Mouse (Mus musculus): ENCODE measurements around the gene Mybphl. TPM values are rescaled to one million over a fixed set of nuclear protein-coding genes. Genes with fewer than 3 reads are reported as not detected.

The Mybphl gene
- total and polyA plus RNA-seq, 2 experiments from 2014 or later = not detected

GRCm38 (mm10) chr3:108381945-108382875, 17.5 kb downstream of the Mybphl start:
- Histone ChIP-seq H3K4me1 (ENCODE audit: insufficient read depth) (peaks cover 4% of the 10 kb centered on the region; the same call in 1 of the 2 replicates), H3K27ac (ENCODE audit: low read depth, low read length) (no peak overlapping the region), H3K27me3 (ENCODE audit: insufficient read depth, low read length) (no peaks in the 10 kb centered on the region), H3K9me3 (ENCODE audit: low read length) (no peaks in the 10 kb centered on the region), H3K4me3 (ENCODE audit: low read depth, low read length) (no peak overlapping the region), H3K4me2 (ENCODE audit: low read depth) (no peak overlapping the region), H3K9ac (no peak overlapping the region), H3K36me3 (ENCODE audit: insufficient read depth) (no peaks in the 10 kb centered on the region)
- DNase-seq (no peak), ATAC-seq (no peak)
- WGBS = 78% methylated on average over 14 of the region's 14 CpGs
- TF ChIP-seq CTCF (IDR thresholded peaks at IDR 0.05; ENCODE audit: low read depth) = no peak

GRCm38 (mm10) chr3:108383485-108384354, 19.0 kb downstream of the Mybphl start, which contains the start of gene Psrc1:
TSS of gene Psrc1 (plus strand) at chr3:108383839.
- H3K27me3 ChIP-seq (ENCODE audit: insufficient read depth, low read length) = no peaks in the 10 kb centered on the region
- H3K4me3 ChIP-seq (ENCODE audit: low read depth, low read length) = peak within 1 kb of the TSS; percentile 47
- H3K36me3 ChIP-seq (ENCODE audit: insufficient read depth) = no peaks in the 10 kb centered on the region
- TF ChIP-seq CTCF (IDR thresholded peaks at IDR 0.05; ENCODE audit: low read depth) = no peak
- peak within 1 kb of the TSS; percentile 38 for H3K9ac ChIP-seq
- DNase-seq (peak; percentile 92), ATAC-seq (peak; percentile 97)
- H3K4me1 ChIP-seq (ENCODE audit: insufficient read depth) = peaks cover 4% of the 10 kb centered on the region; the same call in 1 of the 2 replicates
- H3K4me2 ChIP-seq (ENCODE audit: low read depth) = peak within 1 kb of the TSS; percentile 60
- WGBS = under 1% methylated on average over 44 of the region's 44 CpGs
- no peaks in the 10 kb centered on the region for H3K9me3 ChIP-seq (ENCODE audit: low read length)
- no peak within 1 kb of the TSS for H3K27ac ChIP-seq (ENCODE audit: low read depth, low read length)

DNA sequence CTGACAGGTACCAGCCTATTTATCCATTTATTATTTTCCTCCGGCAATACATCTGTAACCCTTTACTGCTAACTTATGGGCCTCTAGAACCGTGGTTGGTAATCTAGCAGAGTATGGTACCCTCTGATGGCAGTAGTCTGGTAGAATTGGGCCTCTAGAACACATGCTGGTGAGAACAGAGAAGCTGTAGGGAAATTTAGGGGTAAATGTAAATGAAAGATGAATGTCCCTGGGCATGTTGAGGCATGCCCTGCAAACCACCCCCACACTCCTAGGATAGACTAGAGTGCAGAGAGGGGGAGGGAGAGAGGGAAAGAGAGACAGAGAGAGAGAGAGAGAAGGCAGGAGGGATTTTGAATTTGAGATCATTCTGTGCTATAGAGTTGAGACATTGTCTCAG, 19.7 kb downstream of the Mybphl start:
- peak overlapping the region; percentile 47; the same call in 1 of the 2 replicates for H3K4me3 ChIP-seq (ENCODE audit: low read depth, low read length)
- no peak for DNase-seq
- WGBS = 37% methylated on average over 2 of the region's 2 CpGs
- H3K4me1 ChIP-seq (ENCODE audit: insufficient read depth) = peaks cover 4% of the 10 kb centered on the region; the same call in 1 of the 2 replicates
- H3K27me3 ChIP-seq (ENCODE audit: insufficient read depth, low read length) = no peaks in the 10 kb centered on the region
- H3K36me3 ChIP-seq (ENCODE audit: insufficient read depth) = no peaks in the 10 kb centered on the region
- TF ChIP-seq CTCF (IDR thresholded peaks at IDR 0.05; ENCODE audit: low read depth) = no peak
- no peak overlapping the region for H3K27ac ChIP-seq (ENCODE audit: low read depth, low read length)
- no peak for ATAC-seq
- H3K9ac ChIP-seq = no peak overlapping the region
- H3K4me2 ChIP-seq (ENCODE audit: low read depth) = peak overlapping the region; percentile 60
- no peaks in the 10 kb centered on the region for H3K9me3 ChIP-seq (ENCODE audit: low read length)

- Histone ChIP-seq H3K27ac (ENCODE audit: low read depth, low read length) (no peak overlapping the region), H3K4me3 (ENCODE audit: low read depth, low read length) (no peak overlapping the region), H3K4me1 (ENCODE audit: insufficient read depth) (peaks cover 4% of the 10 kb centered on the region; the same call in 1 of the 2 replicates), H3K27me3 (ENCODE audit: insufficient read depth, low read length) (no peaks in the 10 kb centered on the region), H3K9me3 (ENCODE audit: low read length) (no peaks in the 10 kb centered on the region), H3K36me3 (ENCODE audit: insufficient read depth) (no peaks in the 10 kb centered on the region), H3K9ac (no peak overlapping the region), H3K4me2 (ENCODE audit: low read depth) (no peak overlapping the region)
- ATAC-seq = no peak
- no peak for TF ChIP-seq CTCF (IDR thresholded peaks at IDR 0.05; ENCODE audit: low read depth)
- DNase-seq = no peak
- 82% methylated on average over 10 of the region's 10 CpGs for WGBS
These were observed 21.5 kb downstream of the Mybphl start for GRCm38 (mm10) chr3:108386186-108386585.

GRCm38 (mm10) chr3:108389111-108389545, 24.4 kb downstream of the Mybphl start:
- H3K27ac ChIP-seq (ENCODE audit: low read depth, low read length) = peak overlapping the region; percentile 6; the same call in 1 of the 2 replicates
- peaks cover 19% of the 10 kb centered on the region for H3K36me3 ChIP-seq (ENCODE audit: insufficient read depth)
- no peaks in the 10 kb centered on the region for H3K27me3 ChIP-seq (ENCODE audit: insufficient read depth, low read length)
- H3K4me1 ChIP-seq (ENCODE audit: insufficient read depth) = peaks cover 1% of the 10 kb centered on the region; the same call in 1 of the 2 replicates
- H3K9me3 ChIP-seq (ENCODE audit: low read length) = no peaks in the 10 kb centered on the region
- DNase-seq (peak; percentile 98), ATAC-seq (peak; percentile 88)
- H3K4me2 ChIP-seq (ENCODE audit: low read depth) = no peak overlapping the region
- no peak overlapping the region for H3K4me3 ChIP-seq (ENCODE audit: low read depth, low read length)
- peak; percentile 99 for TF ChIP-seq CTCF (IDR thresholded peaks at IDR 0.05; ENCODE audit: low read depth)
- 2% methylated on average over 5 of the region's 5 CpGs for WGBS
- no peak overlapping the region for H3K9ac ChIP-seq

GRCm38 (mm10) chr3:108392299-108392698, 27.6 kb downstream of the Mybphl start:
- Histone ChIP-seq H3K4me3 (ENCODE audit: low read depth, low read length) (no peak overlapping the region), H3K27ac (ENCODE audit: low read depth, low read length) (no peak overlapping the region), H3K36me3 (ENCODE audit: insufficient read depth) (peaks cover 50% of the 10 kb centered on the region), H3K9me3 (ENCODE audit: low read length) (no peaks in the 10 kb centered on the region), H3K4me2 (ENCODE audit: low read depth) (no peak overlapping the region), H3K27me3 (ENCODE audit: insufficient read depth, low read length) (no peaks in the 10 kb centered on the region), H3K4me1 (ENCODE audit: insufficient read depth) (no peaks in the 10 kb centered on the region), H3K9ac (no peak overlapping the region)
- TF ChIP-seq CTCF (IDR thresholded peaks at IDR 0.05; ENCODE audit: low read depth) = no peak
- DNase-seq (no peak), ATAC-seq (no peak)
- 24% methylated on average over 10 of the region's 10 CpGs for WGBS

All from forebrain, postnatal 0 days (tissue).